Mouse (Mus musculus) limb, embryonic 12.5 days (tissue): Measurements from ENCODE around the gene Gna12. TPM values are rescaled to one million over a fixed set of nuclear protein-coding genes. Genes with fewer than 3 reads are reported as not detected.

Experiments used
- ATAC-seq: fragments of 200-750 bp; cut with Nextera tagmentation; 2 replicates; pipeline ENCODE4 v1.8.0; 2017; ENCODE audit warnings: low read depth, moderate TSS enrichment; ENCODE audit not compliant: insufficient number of reproducible peaks, insufficient read depth, low FRiP score, low TSS enrichment
- H3K27ac ChIP-seq: fragments of 300-500 bp; sonication (generic); 2 replicates; pipeline ENCODE4 v1.5.1; 2016; ENCODE audit warnings: mild to moderate bottlenecking, moderate library complexity
- H3K27me3 ChIP-seq: fragments of 300-500 bp; sonication (generic); 2 replicates; pipeline ENCODE4 v1.6.1; 2016; ENCODE audit warnings: mild to moderate bottlenecking, moderate library complexity
- H3K36me3 ChIP-seq: fragments of 300-500 bp; sonication (generic); 2 replicates; pipeline ENCODE4 v1.6.1; 2016; ENCODE audit warnings: mild to moderate bottlenecking, moderate library complexity
- H3K4me1 ChIP-seq: fragments of 300-500 bp; sonication (generic); replicated peaks from 2 replicates; pipeline ENCODE4 v1.6.1; 2016
- H3K4me2 ChIP-seq: fragments of 300-500 bp; sonication (generic); 2 replicates; pipeline ENCODE4 v1.6.1; 2016; ENCODE audit warnings: mild to moderate bottlenecking, moderate library complexity
- H3K4me3 ChIP-seq: fragments of 300-500 bp; sonication (generic); replicated peaks from 2 replicates; pipeline ENCODE4 v1.5.1; 2016; ENCODE audit warnings: mild to moderate bottlenecking
- H3K9ac ChIP-seq: fragments of 300-500 bp; sonication (generic); replicated peaks from 2 replicates; pipeline ENCODE4 v1.6.1; 2016; ENCODE audit warnings: mild to moderate bottlenecking, moderate library complexity
- H3K9me3 ChIP-seq: fragments of 300-500 bp; sonication (generic); 2 replicates; pipeline ENCODE4 v1.6.1; 2016; ENCODE audit warnings: mild to moderate bottlenecking, moderate library complexity
- WGBS: fragments of 180-500 bp; shearing (Covaris S2); methylation state at CpG from one replicate; pipeline ENCODE4 v1.1.7; 2016; 5-methylcytosine and 5-hydroxymethylcytosine counted together
- polyA plus RNA-seq: library from polyadenylated mRNA; unstranded; fragments of >200 nt; fragmentation: Nextera tagmentation; extraction: Ambion mirVana; gene quantifications from 2 replicates; pipeline ENCODE4 v1.2.1, GENCODE M21; 2016

Gna12 gene
- polyA plus RNA-seq, 1 experiment from 2014 or later: 49.7 TPM

- H3K9ac ChIP-seq: no peak overlapping the region
- no peaks in the 10 kb centered on the region for H3K9me3 ChIP-seq
- H3K27ac ChIP-seq: no peak overlapping the region
- no peaks in the 10 kb centered on the region for H3K27me3 ChIP-seq
- H3K4me1 ChIP-seq: peaks cover 54% of the 10 kb centered on the region
- 82% methylated on average over 3 of the region's 3 CpGs for WGBS
- H3K4me2 ChIP-seq: no peak overlapping the region
- ATAC-seq: no peak
- no peaks in the 10 kb centered on the region for H3K36me3 ChIP-seq
- no peak overlapping the region for H3K4me3 ChIP-seq
These were observed 34.2 kb downstream of the Gna12 start for GRCm38 (mm10) chr5:140796051-140796450.

- Histone ChIP-seq H3K36me3 (no peaks in the 10 kb centered on the region), H3K9ac (no peak overlapping the region), H3K9me3 (no peaks in the 10 kb centered on the region), H3K27ac (peak overlapping the region; percentile 72), H3K27me3 (no peaks in the 10 kb centered on the region), H3K4me1 (peaks cover 63% of the 10 kb centered on the region), H3K4me2 (no peak overlapping the region), H3K4me3 (no peak overlapping the region)
- no peak for ATAC-seq
- 54% methylated on average over 2 of the region's 2 CpGs for WGBS
These were observed 35.1 kb downstream of the Gna12 start for GRCm38 (mm10) chr5:140795176-140795575.

GRCm38 (mm10) chr5:140794753-140795152, 35.5 kb downstream of the Gna12 start:
- Histone ChIP-seq H3K4me1 (peaks cover 65% of the 10 kb centered on the region), H3K27me3 (no peaks in the 10 kb centered on the region), H3K4me3 (no peak overlapping the region), H3K27ac (peak overlapping the region; percentile 72), H3K36me3 (peaks cover 1% of the 10 kb centered on the region; the same call in 1 of the 2 replicates), H3K9ac (no peak overlapping the region), H3K4me2 (no peak overlapping the region), H3K9me3 (no peaks in the 10 kb centered on the region)
- no peak for ATAC-seq
- WGBS: 31% methylated on average over 3 of the region's 3 CpGs

GRCm38 (mm10) chr5:140792233-140792632, 38.0 kb downstream of the Gna12 start:
- 50% methylated on average over 5 of the region's 5 CpGs for WGBS
- Histone ChIP-seq H3K27ac (peak overlapping the region; percentile 87; the same call in 1 of the 2 replicates), H3K4me2 (no peak overlapping the region), H3K4me1 (peaks cover 55% of the 10 kb centered on the region), H3K9me3 (no peaks in the 10 kb centered on the region), H3K36me3 (peaks cover 10% of the 10 kb centered on the region), H3K27me3 (no peaks in the 10 kb centered on the region), H3K9ac (no peak overlapping the region), H3K4me3 (no peak overlapping the region)
- no peak for ATAC-seq

DNA sequence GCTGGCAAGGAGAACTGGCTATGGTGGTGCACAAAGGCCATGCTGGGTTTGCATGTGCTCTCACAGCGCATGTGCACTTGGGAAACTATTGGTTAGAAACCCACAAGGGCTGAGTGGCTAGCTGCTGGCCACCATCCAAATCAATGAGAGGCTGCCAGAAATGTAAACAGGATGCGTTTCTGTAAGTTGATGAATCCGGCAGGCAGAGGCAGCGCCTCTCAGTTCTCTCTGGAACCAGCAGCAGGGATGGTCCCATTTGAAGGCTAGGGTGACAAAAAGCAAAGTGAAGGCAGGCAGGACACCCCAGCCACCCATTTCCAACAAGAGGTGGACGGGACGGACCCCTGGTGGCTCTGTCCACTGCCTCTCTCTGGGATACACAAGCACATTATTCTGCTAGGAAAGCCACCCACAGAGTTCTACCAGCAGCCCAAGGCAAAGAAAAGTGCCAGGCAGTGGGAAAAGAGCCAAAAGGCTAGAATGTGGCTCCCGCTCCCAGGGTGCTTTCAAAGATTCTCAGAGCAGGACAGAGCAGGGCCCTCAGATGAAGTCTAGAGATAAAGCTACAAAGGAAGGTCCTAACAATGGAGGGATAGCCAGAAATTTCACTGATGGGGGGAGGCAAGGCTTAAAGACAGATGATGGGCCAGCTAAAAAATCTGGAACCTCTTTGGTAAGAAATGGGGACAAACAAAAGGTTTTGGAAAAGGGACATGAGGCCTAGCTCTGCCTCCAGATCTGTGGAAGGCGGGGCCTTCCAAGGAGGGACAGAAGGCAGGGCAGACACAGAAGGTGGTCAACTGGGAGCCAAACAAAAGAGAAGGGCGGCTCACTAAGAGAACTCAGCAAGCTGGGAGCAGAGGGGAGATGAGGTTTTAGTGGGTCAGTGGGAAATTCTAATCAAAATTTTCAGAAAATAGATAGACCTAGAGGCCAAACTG, 39.0 kb downstream of the Gna12 start:
- H3K4me1 ChIP-seq: peaks cover 60% of the 10 kb centered on the region
- H3K4me3 ChIP-seq: no peak overlapping the region
- H3K27ac ChIP-seq: peak overlapping the region; percentile 87
- H3K4me2 ChIP-seq: no peak overlapping the region
- no peak for ATAC-seq
- H3K9me3 ChIP-seq: no peaks in the 10 kb centered on the region
- 56% methylated on average over 9 of the region's 9 CpGs for WGBS
- peaks cover 10% of the 10 kb centered on the region for H3K36me3 ChIP-seq
- no peaks in the 10 kb centered on the region for H3K27me3 ChIP-seq
- H3K9ac ChIP-seq: 0 out of 2 replicates have a peak overlapping the region, but pooled peaks have one; percentile 1

GRCm38 (mm10) chr5:140790392-140790791, 39.8 kb downstream of the Gna12 start:
- H3K36me3 ChIP-seq: peaks cover 13% of the 10 kb centered on the region
- no peak overlapping the region for H3K4me3 ChIP-seq
- H3K27me3 ChIP-seq: no peaks in the 10 kb centered on the region
- H3K4me2 ChIP-seq: no peak overlapping the region
- no peak for ATAC-seq
- no peaks in the 10 kb centered on the region for H3K9me3 ChIP-seq
- peaks cover 60% of the 10 kb centered on the region for H3K4me1 ChIP-seq
- no peak overlapping the region for H3K9ac ChIP-seq
- 37% methylated on average over 2 of the region's 2 CpGs for WGBS
- peak overlapping the region; percentile 87 for H3K27ac ChIP-seq

GRCm38 (mm10) chr5:140789561-140789960, 40.7 kb downstream of the Gna12 start:
- Histone ChIP-seq H3K4me2 (no peak overlapping the region), H3K27me3 (no peaks in the 10 kb centered on the region), H3K4me1 (peaks cover 53% of the 10 kb centered on the region), H3K4me3 (no peak overlapping the region), H3K36me3 (peaks cover 21% of the 10 kb centered on the region), H3K27ac (no peak overlapping the region), H3K9me3 (no peaks in the 10 kb centered on the region), H3K9ac (no peak overlapping the region)
- no peak for ATAC-seq

DNA sequence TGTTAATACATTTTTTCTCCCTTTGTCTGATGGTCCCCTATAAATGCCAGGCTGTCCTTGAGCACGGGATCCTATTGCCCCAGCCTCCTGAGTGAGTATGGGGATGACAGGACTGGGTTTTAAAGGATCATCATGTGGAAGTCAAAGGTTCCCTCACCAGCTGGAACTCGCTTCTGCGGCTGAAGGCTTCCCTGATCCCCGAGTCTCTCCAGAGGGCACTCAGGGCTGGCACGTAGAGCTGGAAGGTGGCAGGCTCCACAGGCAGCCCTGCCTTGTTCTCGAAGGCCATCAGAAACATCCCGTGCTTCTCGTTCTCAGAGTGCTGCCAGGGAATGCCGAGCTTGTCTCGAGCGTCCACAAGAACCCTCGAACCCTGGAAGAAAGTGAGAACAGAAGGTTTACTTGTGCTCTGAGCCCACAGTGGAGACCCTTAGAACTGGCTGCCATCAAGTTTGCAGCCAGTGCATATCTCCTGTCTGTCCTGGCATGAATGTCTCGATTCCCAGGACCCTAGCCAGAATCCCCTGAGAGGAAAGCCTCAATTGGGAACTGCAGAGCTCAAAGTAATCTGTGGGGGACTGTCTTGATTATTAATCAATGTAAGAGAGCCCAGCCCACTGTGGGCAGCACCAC, 44.9 kb downstream of the Gna12 start:
- ATAC-seq: no peak
- Histone ChIP-seq H3K4me2 (no peak overlapping the region), H3K27me3 (no peaks in the 10 kb centered on the region), H3K4me1 (peaks cover 16% of the 10 kb centered on the region), H3K36me3 (peaks cover 60% of the 10 kb centered on the region), H3K9ac (0 out of 2 replicates have a peak overlapping the region, but pooled peaks have one; percentile 2), H3K9me3 (no peaks in the 10 kb centered on the region), H3K27ac (no peak overlapping the region), H3K4me3 (no peak overlapping the region)
- 92% methylated on average over 13 of the region's 13 CpGs for WGBS

- H3K4me3 ChIP-seq: no peak overlapping the region
- no peaks in the 10 kb centered on the region for H3K27me3 ChIP-seq
- no peak for ATAC-seq
- 86% methylated on average over 6 of the region's 6 CpGs for WGBS
- H3K9me3 ChIP-seq: no peaks in the 10 kb centered on the region
- no peak overlapping the region for H3K9ac ChIP-seq
- no peak overlapping the region for H3K27ac ChIP-seq
- no peak overlapping the region for H3K4me2 ChIP-seq
- H3K36me3 ChIP-seq: peaks cover 66% of the 10 kb centered on the region
- H3K4me1 ChIP-seq: peaks cover 12% of the 10 kb centered on the region; the same call in 1 of the 2 replicates
These were observed 45.9 kb downstream of the Gna12 start for GRCm38 (mm10) chr5:140784288-140784687.

DNA sequence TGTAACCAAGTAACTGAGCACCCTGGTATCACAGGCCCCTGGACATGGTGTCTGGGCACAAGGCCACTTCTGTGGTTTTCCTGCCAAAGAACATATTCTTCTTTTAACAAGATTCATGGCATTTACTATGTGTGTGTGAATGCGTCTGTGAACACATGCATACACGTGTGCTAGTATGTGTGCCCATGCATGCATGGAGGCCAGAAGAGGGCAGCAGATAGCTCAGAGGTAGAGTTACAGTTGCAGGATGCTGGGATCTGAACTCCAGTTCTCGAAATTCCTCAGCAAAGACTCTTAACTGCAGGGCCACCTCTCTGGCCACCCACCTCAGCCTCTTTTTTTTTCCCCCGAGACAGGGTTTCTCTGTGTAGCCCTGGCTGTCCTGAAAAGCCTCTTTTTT, 46.7 kb downstream of the Gna12 start:
- no peak overlapping the region for H3K27ac ChIP-seq
- H3K4me2 ChIP-seq: no peak overlapping the region
- H3K9me3 ChIP-seq: no peaks in the 10 kb centered on the region
- WGBS: 87% methylated on average over 4 of the region's 4 CpGs
- ATAC-seq: no peak
- no peak overlapping the region for H3K4me3 ChIP-seq
- peaks cover 71% of the 10 kb centered on the region for H3K36me3 ChIP-seq
- no peaks in the 10 kb centered on the region for H3K27me3 ChIP-seq
- no peak overlapping the region for H3K9ac ChIP-seq
- H3K4me1 ChIP-seq: peaks cover 8% of the 10 kb centered on the region; the same call in 1 of the 2 replicates

- 90% methylated on average over 8 of the region's 8 CpGs for WGBS
- no peak for ATAC-seq
- no peak overlapping the region for H3K4me3 ChIP-seq
These were observed 48.2 kb downstream of the Gna12 start for GRCm38 (mm10) chr5:140781886-140782572.

More at GRCm38 (mm10) chr5:140781886-140782572, 48.2 kb downstream of the Gna12 start:
- H3K27ac ChIP-seq: no peak overlapping the region
- no peak overlapping the region for H3K9ac ChIP-seq
- peaks cover 79% of the 10 kb centered on the region for H3K36me3 ChIP-seq
- H3K27me3 ChIP-seq: no peaks in the 10 kb centered on the region
- H3K9me3 ChIP-seq: no peaks in the 10 kb centered on the region
- H3K4me2 ChIP-seq: no peak overlapping the region
- H3K4me1 ChIP-seq: peaks cover 5% of the 10 kb centered on the region; the same call in 1 of the 2 replicates
